Mouse (Mus musculus) hindbrain, embryonic 14.5 days (tissue): ENCODE measurements around the gene Fads3. TPM values are rescaled to one million over a fixed set of nuclear protein-coding genes. Genes with fewer than 3 reads are reported as not detected.

Experiments used
- ATAC-seq: fragments of 200-750 bp; cut with Nextera tagmentation; 2 replicates; pipeline ENCODE4 v1.8.0; 2017; ENCODE audit warnings: moderate number of reproducible peaks, mild to moderate bottlenecking, moderate TSS enrichment, moderate library complexity; ENCODE audit not compliant: low FRiP score
- DNase-seq: peaks from one replicate; pipeline ENCODE4 v3.0.0-alpha.2; 2015; ENCODE audit warnings: low spot score
- H3K27ac ChIP-seq: fragments of 300-500 bp; sonication (generic); 2 replicates; pipeline ENCODE4 v1.5.1; 2014; ENCODE audit warnings: mild to moderate bottlenecking, moderate library complexity
- H3K27me3 ChIP-seq: fragments of 300-500 bp; sonication (generic); 2 replicates; pipeline ENCODE4 v1.6.1; 2014; ENCODE audit warnings: mild to moderate bottlenecking, low read length, mixed read lengths; ENCODE audit not compliant: control insufficient read depth, insufficient read depth
- H3K36me3 ChIP-seq: fragments of 300-500 bp; sonication (generic); replicated peaks from 2 replicates; pipeline ENCODE4 v1.6.1; 2014; ENCODE audit not compliant: control insufficient read depth, insufficient read depth
- H3K4me1 ChIP-seq: fragments of 300-500 bp; sonication (generic); replicated peaks from 2 replicates; pipeline ENCODE4 v1.6.1; 2014; ENCODE audit warnings: antibody characterized with exemption, low read length, mixed read lengths; ENCODE audit not compliant: control insufficient read depth, insufficient read depth
- H3K4me2 ChIP-seq: fragments of 300-500 bp; sonication (generic); replicated peaks from 2 replicates; pipeline ENCODE4 v1.6.1; 2014; ENCODE audit warnings: mild to moderate bottlenecking, moderate library complexity
- H3K4me3 ChIP-seq: fragments of 300-500 bp; sonication (generic); replicated peaks from 2 replicates; pipeline ENCODE4 v1.5.1; 2014; ENCODE audit warnings: mild to moderate bottlenecking, low read length
- H3K9ac ChIP-seq: fragments of 300-500 bp; sonication (generic); 2 replicates; pipeline ENCODE4 v1.6.1; 2014
- H3K9me3 ChIP-seq: fragments of 300-500 bp; sonication (generic); 2 replicates; pipeline ENCODE4 v1.6.1; 2016; ENCODE audit warnings: low read length; ENCODE audit not compliant: control insufficient read depth
- WGBS: fragments of 180-500 bp; shearing (Covaris S2); extraction: QIAGEN DNeasy Blood & Tissue Kit; methylation state at CpG from one replicate; pipeline ENCODE4 v1.1.7; 2014; 5-methylcytosine and 5-hydroxymethylcytosine counted together
- polyA plus RNA-seq: library from polyadenylated mRNA; unstranded; fragments of >200 nt; fragmentation: Nextera tagmentation; extraction: Ambion mirVana; gene quantifications from 2 replicates; pipeline ENCODE4 v1.2.1, GENCODE M21; 2014

The Fads3 gene
- polyA plus RNA-seq, 1 experiment from 2014 or later, result 24.7 TPM

DNA sequence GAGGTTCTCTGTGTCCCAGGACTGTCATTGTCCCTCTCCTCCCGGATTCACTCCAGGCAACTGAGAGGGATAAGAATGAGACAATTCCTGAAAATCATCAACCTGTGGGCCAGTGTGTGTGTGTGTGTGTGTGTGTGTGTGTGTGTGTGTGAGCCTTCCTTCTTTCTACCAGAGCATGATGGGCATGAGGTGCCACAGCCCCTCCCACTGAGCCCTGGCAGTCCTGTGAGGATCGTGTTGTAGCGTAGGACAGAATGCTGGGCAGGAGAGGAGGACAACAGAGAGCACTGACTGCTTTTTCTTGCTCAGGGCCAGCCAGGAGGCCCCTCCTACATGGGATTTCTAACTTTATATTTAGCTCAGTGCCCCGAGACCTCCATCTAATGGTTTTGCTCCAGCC is 1.4 kb downstream of the Fads3 start:
- ATAC-seq, result no peak
- DNase-seq, result no peak

DNA sequence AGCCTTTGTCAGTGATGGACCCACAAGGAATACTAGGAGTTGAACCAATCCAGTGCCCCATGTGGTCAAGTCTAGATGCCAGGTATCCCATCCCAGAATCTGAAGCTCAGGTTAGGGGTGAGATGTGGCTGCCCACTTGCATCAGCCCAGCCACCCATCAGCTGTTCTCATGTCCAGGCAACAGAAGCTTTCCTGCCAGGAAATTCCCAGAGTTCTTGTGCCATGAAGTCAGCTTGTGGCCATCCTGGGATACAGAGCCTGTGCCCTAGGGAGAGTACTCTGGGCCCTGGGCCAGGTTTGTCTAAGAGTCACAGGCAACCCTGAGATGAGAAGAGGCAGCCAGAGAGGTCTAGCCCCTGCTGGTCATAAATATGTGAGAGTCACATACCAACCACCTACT is 2.3 kb downstream of the Fads3 start:
- Histone ChIP-seq H3K27me3 (no peaks in the 10 kb centered on the region), H3K4me1 (peaks cover 20% of the 10 kb centered on the region), H3K9me3 (no peaks in the 10 kb centered on the region), H3K4me2 (peak overlapping the region; percentile 97; the same call in 1 of the 2 replicates), H3K27ac (no peak overlapping the region), H3K4me3 (no peak overlapping the region), H3K36me3 (no peaks in the 10 kb centered on the region), H3K9ac (no peak overlapping the region)
- ATAC-seq (no peak), DNase-seq (no peak)

More for the DNA sequence above, 1.4 kb downstream of the Fads3 start:
- Histone ChIP-seq H3K4me2 (peak overlapping the region; percentile 97), H3K36me3 (no peaks in the 10 kb centered on the region), H3K9me3 (no peaks in the 10 kb centered on the region), H3K9ac (no peak overlapping the region), H3K27ac (no peak overlapping the region), H3K27me3 (no peaks in the 10 kb centered on the region), H3K4me1 (peaks cover 20% of the 10 kb centered on the region), H3K4me3 (peak overlapping the region; percentile 73)
- 82% methylated on average over 4 of the region's 4 CpGs for WGBS

DNA sequence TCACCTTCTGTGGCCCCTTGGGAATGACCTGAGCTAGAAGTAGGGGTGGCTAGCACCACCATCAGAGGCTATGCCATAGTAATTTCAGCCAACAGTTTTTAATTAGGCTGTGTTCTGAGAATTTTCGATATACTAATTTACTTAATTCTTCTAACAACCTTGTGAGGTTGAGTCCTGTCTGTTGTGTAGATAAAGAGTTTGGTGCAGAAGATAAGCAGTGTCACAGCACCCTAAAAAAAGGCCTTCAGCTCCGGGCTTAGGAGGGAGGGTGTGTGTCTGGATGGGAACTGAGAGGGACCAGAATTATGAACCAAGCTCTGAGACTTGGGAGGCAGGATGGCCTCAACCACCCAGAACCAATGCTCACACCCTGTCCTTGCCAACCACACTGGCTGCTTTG is 4.3 kb downstream of the Fads3 start:
- WGBS, result 88% methylated on average over 2 of the region's 2 CpGs

DNA sequence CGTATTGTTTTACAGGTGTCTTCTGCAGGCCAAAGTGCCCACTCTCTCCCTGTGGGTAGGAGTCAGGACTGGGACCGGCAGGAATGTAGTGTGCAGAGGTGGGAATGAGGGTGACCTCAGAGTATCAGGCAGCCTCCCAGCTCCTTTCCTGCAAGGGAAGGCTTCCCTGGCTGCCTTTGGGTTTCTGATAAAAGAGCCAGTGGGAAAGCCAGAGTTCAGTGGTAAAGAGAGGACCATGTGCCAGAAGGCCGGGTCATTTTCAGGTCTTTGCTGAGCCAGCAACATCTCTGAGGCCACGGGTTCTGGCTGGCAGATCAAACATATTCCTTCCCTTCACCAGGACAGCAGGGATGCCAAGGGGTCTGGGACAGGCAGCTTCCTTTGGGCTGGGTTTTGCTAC is 5.0 kb downstream of the Fads3 start:
- peaks cover 15% of the 10 kb centered on the region for H3K4me1 ChIP-seq
- no peak for DNase-seq
- no peaks in the 10 kb centered on the region for H3K9me3 ChIP-seq
- no peaks in the 10 kb centered on the region for H3K27me3 ChIP-seq
- no peak overlapping the region for H3K4me3 ChIP-seq
- ATAC-seq, result no peak
- WGBS, result 85% methylated on average over 4 of the region's 4 CpGs
- H3K9ac ChIP-seq, result no peak overlapping the region
- no peaks in the 10 kb centered on the region for H3K36me3 ChIP-seq
- no peak overlapping the region for H3K4me2 ChIP-seq
- H3K27ac ChIP-seq, result no peak overlapping the region

More for the DNA sequence above, 4.3 kb downstream of the Fads3 start:
- Histone ChIP-seq H3K27me3 (no peaks in the 10 kb centered on the region), H3K4me2 (no peak overlapping the region), H3K9ac (no peak overlapping the region), H3K27ac (no peak overlapping the region), H3K4me3 (no peak overlapping the region), H3K4me1 (peaks cover 20% of the 10 kb centered on the region), H3K36me3 (no peaks in the 10 kb centered on the region), H3K9me3 (no peaks in the 10 kb centered on the region)
- no peak for DNase-seq
- ATAC-seq, result no peak

DNA sequence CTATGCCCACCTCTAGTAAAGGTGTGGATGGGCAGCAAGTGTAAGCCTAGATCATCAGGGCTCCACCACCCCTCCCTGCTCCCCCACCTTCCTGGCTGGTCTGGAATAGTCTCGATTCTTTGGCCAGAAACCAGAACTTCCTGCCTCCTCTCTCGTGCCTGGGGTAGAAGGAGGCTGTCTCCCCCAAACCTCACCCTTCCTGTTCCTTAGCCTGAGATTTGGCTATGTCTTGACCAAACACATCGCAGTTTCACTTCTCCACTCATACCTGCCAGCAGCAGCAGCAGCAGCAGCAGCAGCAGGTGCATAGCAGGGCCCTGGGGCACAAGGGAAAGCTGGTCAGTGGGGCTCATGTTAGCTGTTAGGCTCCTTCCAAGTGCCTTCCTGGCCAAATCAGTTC is 5.6 kb downstream of the Fads3 start:
- 68% methylated on average over 3 of the region's 3 CpGs for WGBS

DNA sequence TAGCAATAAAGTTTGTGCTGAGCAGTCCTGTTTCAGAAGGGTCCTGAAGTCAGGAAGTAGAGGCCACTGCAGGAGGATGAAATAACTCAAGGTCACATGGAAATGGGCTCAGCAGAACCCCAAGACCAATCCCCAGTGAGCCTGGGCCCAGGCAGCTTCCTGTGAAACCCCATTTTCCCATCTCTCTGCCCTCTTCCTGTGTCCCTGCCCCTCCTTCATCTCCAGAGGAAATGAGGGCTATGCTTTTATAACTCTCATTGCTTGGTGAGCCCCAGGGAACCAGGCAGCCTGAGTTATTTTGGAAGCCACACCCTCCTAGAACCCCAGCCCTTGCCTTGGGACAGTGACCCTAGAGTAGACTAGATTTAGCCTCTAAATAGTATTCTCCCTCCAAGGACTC is 8.2 kb downstream of the Fads3 start:
- no peak for ATAC-seq
- no peak overlapping the region for H3K4me3 ChIP-seq

More for the DNA sequence above, 5.6 kb downstream of the Fads3 start:
- DNase-seq (no peak), ATAC-seq (no peak)
- no peaks in the 10 kb centered on the region for H3K27me3 ChIP-seq
- no peak overlapping the region for H3K27ac ChIP-seq
- no peak overlapping the region for H3K9ac ChIP-seq
- H3K9me3 ChIP-seq, result no peaks in the 10 kb centered on the region
- H3K4me3 ChIP-seq, result no peak overlapping the region
- H3K36me3 ChIP-seq, result no peaks in the 10 kb centered on the region
- no peak overlapping the region for H3K4me2 ChIP-seq
- H3K4me1 ChIP-seq, result peaks cover 14% of the 10 kb centered on the region

DNA sequence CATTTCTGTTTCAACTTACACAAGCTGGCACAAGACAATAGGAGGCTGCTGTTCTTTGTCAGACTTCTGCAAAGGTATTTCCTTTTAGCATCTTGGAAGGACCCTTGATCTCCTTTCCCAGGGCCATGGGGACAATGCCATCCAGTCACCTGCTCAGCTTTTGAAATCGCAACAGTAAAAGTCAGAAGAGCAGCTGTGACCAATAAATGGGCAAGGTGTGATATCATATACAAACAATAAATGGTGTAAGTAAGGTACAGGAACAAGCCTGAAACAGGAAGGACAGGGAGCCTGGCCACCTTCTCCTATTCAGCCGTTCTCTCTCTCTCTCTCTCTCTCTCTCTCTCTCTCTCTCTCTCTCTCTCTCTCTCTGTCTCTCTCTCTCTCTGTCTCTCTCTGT is 9.1 kb downstream of the Fads3 start:
- Histone ChIP-seq H3K27ac (no peak overlapping the region), H3K9ac (no peak overlapping the region), H3K9me3 (no peaks in the 10 kb centered on the region), H3K36me3 (peaks cover 13% of the 10 kb centered on the region), H3K4me1 (no peaks in the 10 kb centered on the region), H3K27me3 (no peaks in the 10 kb centered on the region), H3K4me2 (no peak overlapping the region), H3K4me3 (no peak overlapping the region)
- 93% methylated on average over 2 of the region's 2 CpGs for WGBS
- no peak for DNase-seq
- ATAC-seq, result no peak

More for the DNA sequence above, 8.2 kb downstream of the Fads3 start:
- Histone ChIP-seq H3K27ac (no peak overlapping the region), H3K4me2 (no peak overlapping the region), H3K4me1 (no peaks in the 10 kb centered on the region), H3K9ac (no peak overlapping the region), H3K36me3 (peaks cover 13% of the 10 kb centered on the region), H3K27me3 (no peaks in the 10 kb centered on the region), H3K9me3 (no peaks in the 10 kb centered on the region)
- no peak for DNase-seq

DNA sequence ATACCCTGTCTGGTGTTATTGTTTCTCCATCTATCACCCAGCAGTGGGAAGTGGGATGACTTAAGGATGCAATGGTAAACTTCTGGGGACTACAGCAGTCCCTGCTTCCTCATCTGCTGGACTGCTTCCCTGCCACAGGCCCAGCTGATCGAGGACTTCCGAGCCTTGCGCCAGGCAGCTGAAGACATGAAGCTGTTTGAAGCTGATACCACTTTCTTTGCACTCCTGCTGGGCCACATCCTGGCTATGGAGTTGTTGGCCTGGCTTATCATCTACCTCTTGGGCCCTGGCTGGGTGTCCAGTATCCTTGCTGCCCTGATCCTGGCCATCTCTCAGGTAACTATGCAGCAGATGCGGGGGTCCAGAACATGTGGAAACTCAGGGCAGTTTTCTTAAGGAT is 11.3 kb downstream of the Fads3 start:
- ATAC-seq (no peak), DNase-seq (no peak)
- no peak overlapping the region for H3K4me3 ChIP-seq

DNA sequence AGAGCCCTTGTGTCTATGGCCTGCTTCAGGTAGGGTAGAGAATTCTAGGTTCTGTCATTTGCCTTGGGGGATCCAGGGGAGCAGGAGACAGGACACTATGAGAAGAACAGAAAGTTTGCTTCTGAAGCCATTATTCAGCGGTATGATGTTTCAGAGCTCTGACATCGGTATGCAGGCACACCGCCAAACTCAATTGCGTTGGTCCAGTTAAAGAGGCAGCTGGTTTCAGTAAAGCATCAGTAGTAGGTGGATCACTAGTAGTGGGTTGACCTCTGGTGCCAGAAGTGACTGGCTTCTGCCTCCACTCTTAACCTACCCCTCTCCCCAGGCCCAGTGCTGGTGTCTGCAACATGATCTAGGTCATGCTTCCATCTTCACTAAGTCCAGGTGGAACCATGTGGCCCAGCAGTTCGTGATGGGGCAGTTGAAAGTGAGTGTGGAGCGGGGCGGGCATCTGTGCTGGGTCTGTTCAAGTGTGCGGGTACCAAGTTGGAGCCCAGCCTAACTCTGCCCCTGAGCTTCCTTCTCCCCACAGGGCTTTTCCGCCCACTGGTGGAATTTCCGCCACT is 12.4 kb downstream of the Fads3 start:
- ATAC-seq (no peak), DNase-seq (no peak)
- Histone ChIP-seq H3K9me3 (no peaks in the 10 kb centered on the region), H3K9ac (no peak overlapping the region), H3K36me3 (peaks cover 36% of the 10 kb centered on the region), H3K4me3 (no peak overlapping the region), H3K27ac (no peak overlapping the region), H3K4me1 (no peaks in the 10 kb centered on the region), H3K27me3 (no peaks in the 10 kb centered on the region), H3K4me2 (no peak overlapping the region)
- WGBS, result 93% methylated on average over 10 of the region's 10 CpGs

More for the DNA sequence above, 11.3 kb downstream of the Fads3 start:
- Histone ChIP-seq H3K27ac (no peak overlapping the region), H3K9ac (no peak overlapping the region), H3K4me2 (no peak overlapping the region), H3K36me3 (peaks cover 25% of the 10 kb centered on the region), H3K4me1 (no peaks in the 10 kb centered on the region), H3K27me3 (no peaks in the 10 kb centered on the region), H3K9me3 (no peaks in the 10 kb centered on the region)
- over 99% methylated on average over 4 of the region's 4 CpGs for WGBS
